Mouse (Mus musculus): ENCODE measurements around the gene Plcz1.

Gene Plcz1

DNA sequence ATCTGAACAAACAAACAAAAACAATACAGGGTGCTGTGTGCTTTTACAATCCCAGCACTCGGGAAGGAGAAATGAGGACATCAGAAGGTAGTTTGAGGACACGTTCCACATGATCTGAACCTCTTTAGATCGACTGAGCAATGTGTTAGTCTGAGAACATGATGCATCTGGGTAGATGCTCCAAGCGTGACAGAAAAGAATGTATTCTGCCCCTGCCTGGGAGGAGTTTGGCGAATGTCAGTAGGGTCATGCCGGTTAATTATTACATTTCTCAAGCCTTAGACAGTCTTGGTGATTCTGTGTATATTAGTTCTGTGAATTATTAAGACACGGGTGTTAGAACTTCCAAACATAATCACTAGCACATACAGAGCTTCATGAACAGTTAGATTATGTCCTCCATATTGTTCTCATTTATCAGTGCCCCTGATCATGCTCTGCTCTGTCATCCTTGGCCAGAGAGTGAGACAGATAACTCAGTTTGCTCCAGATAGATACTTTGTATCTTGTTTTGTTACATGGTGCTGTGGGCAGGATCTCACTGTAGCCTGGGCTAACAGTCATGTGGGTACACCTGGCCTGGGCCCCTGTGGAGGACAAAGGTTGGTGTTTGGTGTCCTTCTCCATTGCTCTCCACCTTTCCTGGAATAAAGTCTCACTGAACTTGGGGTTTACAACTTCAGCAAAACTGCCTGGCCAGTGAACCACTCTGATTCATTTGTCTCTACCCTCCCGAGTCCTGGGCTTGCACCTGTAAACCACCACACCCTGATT is 94.0 kb downstream of the Plcz1 start:
- no peak for DNase-seq (ENCODE audit: low spot score)

Measured in layer of hippocampus, adult 11-12 months (tissue).